Mouse (Mus musculus) brain, adult 2 months (tissue): Measurements from ENCODE around the gene Rgma.

Experiments
- DNase-seq: peaks from one replicate; pipeline ENCODE4 v3.0.0; 2011; ENCODE audit warnings: low read depth, low spot score

Rgma gene

GRCm38 (mm10) chr7:73400051-73400916 lies 25.0 kb downstream of the Rgma start:
- no peak for DNase-seq

- DNase-seq: no peak
Observed at GRCm38 (mm10) chr7:73402106-73402505, 26.8 kb downstream of the Rgma start.

GRCm38 (mm10) chr7:73402671-73403070 lies 27.4 kb downstream of the Rgma start:
- no peak for DNase-seq

GRCm38 (mm10) chr7:73403538-73403937 lies 28.2 kb downstream of the Rgma start:
- no peak for DNase-seq

- peak; percentile 65 for DNase-seq
Observed at GRCm38 (mm10) chr7:73405550-73405949, 30.2 kb downstream of the Rgma start.

GRCm38 (mm10) chr7:73411523-73411922 lies 36.2 kb downstream of the Rgma start:
- no peak for DNase-seq

- no peak for DNase-seq
Observed at GRCm38 (mm10) chr7:73411986-73412385, 36.7 kb downstream of the Rgma start.

- DNase-seq: no peak
Observed at GRCm38 (mm10) chr7:73412419-73412818, 37.1 kb downstream of the Rgma start.

GRCm38 (mm10) chr7:73414192-73414591 lies 38.9 kb downstream of the Rgma start:
- DNase-seq: no peak

- DNase-seq: no peak
Observed at GRCm38 (mm10) chr7:73419375-73419774, 44.1 kb downstream of the Rgma start.

GRCm38 (mm10) chr7:73420827-73421226 lies 45.5 kb downstream of the Rgma start:
- DNase-seq: no peak

GRCm38 (mm10) chr7:73421278-73422015 lies 46.1 kb downstream of the Rgma start:
- DNase-seq: peak; percentile 50

- DNase-seq: peak; percentile 90
Observed at GRCm38 (mm10) chr7:73422223-73423113, 47.2 kb downstream of the Rgma start.

- DNase-seq: peak; percentile 81
Observed at GRCm38 (mm10) chr7:73423236-73423635, 47.9 kb downstream of the Rgma start.

- DNase-seq: peak; percentile 91
Observed at GRCm38 (mm10) chr7:73424243-73424642, 48.9 kb downstream of the Rgma start.

- DNase-seq: no peak
Observed at GRCm38 (mm10) chr7:73424705-73425104, 49.4 kb downstream of the Rgma start.

- DNase-seq: no peak
Observed at GRCm38 (mm10) chr7:73425451-73425850, 50.1 kb downstream of the Rgma start.

GRCm38 (mm10) chr7:73426235-73426634 lies 50.9 kb downstream of the Rgma start:
- peak; percentile 70 for DNase-seq

- DNase-seq: no peak
Observed at GRCm38 (mm10) chr7:73426752-73427386, 51.6 kb downstream of the Rgma start.

- no peak for DNase-seq
Observed at GRCm38 (mm10) chr7:73427794-73428193, 52.5 kb downstream of the Rgma start.

- DNase-seq: no peak
Observed at GRCm38 (mm10) chr7:73428525-73428924, 53.2 kb downstream of the Rgma start.
